Mouse (Mus musculus) layer of hippocampus, adult 18-20 months (tissue): ENCODE data around the gene Sned1. TPM values are rescaled to one million over a fixed set of nuclear protein-coding genes. Genes with fewer than 3 reads are reported as not detected.
A peak's percentile ranks its signal among the peaks of the same experiment; 100 is the strongest.

Source experiments
- DNase-seq, 2 experiments: peaks; one replicate each; pipeline ENCODE4 v3.0.0; 2022; ENCODE audit warnings: low spot score in 2 of 2
- microRNA-seq, 2 experiments: library from miRNA; unstranded; fragments of <30 nt; microRNA quantifications; one replicate each; pipeline ENCODE4 v1.2.0; 2021
- total RNA-seq, 2 experiments: library from RNA; stranded (reverse); gene quantifications; 2 replicates each; pipeline ENCODE4 v1.2.3; 2021

Sned1 gene
- total RNA-seq, 2 experiments from 2014 or later, result 4.8 to 6.1 TPM

DNA sequence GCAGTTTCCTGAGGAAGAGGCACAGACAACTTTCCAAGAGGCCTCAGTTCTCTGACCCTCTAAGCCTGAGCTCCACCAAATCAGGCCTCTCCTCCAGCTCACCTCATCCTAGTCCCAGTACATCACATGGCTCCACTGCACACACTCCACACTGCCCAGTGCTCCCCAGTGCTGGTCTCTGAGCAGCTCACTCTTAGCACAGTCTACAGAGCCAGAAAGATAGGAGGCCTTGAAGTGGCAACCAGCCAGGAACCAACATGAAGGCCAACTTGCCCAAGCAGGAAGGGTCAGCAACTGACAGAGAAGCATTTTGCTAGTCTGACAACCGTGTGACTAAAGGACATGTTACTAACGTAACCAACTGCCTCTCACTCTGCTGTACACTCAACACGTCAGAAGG lies 64.9 kb downstream of the Sned1 start:
- DNase-seq, result no peak

DNA sequence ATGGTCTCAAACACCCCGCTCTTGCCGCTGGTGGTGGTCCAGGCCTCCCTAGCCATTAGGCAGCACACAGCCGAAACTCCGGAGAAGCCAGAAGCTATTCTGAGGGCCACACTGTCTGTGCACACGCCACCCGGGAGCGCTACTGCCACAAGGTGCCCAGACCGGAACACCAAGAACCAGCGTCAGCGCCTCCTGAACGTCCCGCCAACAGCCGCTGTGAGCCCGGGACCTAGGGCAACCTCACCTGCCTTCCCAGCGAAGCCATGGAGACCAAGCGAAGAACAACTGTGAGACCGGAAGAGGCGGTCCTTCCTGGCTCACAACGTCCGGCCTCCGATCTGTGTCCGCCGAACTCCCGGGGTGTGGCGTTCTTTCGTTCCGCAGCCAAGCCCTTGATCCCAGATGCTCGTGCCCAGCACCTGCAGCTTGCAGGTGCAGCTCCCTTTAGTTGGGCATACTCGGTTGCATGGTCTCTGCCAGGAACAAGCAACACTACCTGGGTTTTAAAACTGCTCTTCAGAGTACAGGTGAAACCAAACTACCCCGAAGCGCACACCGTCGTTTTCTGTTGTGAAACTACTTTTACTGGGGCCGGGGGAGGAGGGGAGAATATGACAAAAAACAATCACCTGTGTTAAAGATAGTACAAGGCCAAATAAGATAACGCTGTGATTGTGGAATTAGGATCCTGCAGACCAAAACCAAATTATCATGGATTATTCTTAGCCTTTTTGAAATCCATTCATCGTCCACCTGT lies 70.1 kb downstream of the Sned1 start, which contains the start of gene Mterf4:
Gene Mterf4 (minus strand): TSS at position 335 of the 757 bp plus-strand sequence.
- peak; percentile 69 to 80 for DNase-seq

DNA sequence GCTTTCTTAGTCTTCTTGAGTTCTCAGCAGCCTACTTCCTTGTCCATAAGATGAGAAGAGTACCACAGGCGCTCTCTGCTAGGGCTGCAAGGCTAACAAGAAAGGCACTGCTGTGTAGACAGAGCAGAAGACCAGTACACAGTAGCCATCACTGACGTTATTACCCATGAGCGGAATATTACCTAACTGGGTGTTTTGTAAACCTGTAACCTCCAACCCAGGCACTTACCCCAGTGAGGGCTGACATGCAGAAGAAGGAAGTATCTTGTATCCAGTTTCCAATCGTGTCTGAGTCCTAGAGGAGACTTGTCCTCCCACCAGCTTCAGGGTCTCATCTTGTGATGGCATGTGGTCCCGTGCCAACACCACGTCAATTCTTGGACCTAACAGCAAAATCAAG lies 88.3 kb downstream of the Sned1 start:
- no peak for DNase-seq

DNA sequence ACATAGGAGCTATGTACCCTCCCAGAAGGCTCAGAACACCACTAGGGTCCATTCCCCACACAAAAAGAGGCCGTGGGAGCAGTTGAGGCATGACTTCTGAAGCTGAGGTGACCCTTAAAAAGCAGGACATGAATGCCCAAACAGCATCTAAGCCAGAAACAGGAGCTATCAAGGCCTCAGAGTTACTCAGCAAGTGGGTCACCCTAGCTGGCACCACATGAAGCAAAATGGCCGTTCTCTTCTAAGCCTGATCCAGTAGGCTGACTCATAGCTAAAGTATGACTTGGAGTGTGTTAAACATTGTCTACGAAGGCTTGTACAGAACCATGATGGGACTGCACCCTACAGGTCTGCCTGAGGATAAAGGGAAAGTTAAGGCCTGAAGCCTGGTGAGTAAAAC lies 90.8 kb downstream of the Sned1 start:
- no peak for DNase-seq

DNA sequence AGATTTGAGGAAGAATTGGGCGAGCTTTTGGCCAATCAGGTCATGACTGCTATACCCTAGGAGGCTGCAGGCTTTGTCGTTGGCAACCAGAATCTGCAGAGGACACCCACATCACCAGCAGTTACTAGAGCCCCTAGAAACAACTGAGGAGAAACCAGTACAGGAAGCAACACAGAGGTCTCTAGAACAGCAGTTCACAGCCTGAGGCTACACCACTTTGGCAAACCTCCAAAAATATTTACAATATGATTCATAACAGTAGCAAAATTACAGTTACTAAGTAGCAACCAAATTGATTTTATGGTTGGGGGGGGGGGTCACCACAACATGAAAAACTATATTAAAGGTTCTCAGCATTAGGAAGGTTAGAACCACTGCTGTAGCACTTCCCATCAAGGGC lies 99.0 kb downstream of the Sned1 start:
- no peak for DNase-seq

DNA sequence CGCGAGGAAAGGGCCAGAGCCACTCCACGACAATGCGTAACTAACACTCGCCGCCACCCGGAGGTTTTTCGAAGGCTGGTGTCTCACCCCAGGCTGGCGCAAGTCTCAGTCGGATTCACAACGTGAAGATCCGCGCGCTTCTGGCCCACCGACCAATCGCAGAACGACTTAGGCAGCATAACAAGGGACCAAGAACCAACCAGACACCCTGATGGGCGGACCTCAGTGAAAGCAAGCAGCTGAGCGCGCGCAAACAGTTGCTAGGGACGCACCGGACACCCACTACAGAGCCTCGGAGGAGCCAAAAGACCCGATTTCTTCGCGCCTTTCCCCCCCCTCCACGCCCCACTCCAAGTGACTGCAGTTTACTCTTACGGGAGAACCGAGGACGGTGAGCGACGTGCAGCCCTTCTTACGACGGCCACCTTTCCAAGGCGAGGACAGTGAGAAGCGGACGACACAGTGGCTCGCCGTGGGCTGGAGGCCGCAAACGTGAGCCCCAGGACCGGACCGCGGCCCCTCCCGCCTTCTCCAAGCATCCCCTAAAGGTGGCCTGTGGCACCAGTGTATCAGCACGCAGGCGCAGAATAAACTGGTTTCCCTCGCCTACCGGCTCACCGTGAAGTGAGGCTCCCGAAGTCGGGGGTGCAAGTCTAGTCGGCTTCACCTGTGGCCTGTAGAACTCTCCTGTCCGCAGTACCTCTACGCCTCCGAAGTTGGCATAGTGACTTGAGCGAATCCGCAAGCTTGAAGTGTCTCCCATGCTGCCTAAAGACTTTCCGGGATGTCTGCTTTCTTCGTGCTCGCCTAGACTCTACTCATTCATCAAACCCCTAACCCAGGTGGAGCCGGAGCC lies 107.2 kb downstream of the Sned1 start, which contains the start of the genes Ppp1r7 and Pask:
Gene Ppp1r7 (plus strand): TSS at position 207 of the 856 bp plus-strand sequence.
Gene Pask (minus strand): TSS at position 835 of the 856 bp plus-strand sequence.
- peak; percentile 88 to 96 for DNase-seq

DNA sequence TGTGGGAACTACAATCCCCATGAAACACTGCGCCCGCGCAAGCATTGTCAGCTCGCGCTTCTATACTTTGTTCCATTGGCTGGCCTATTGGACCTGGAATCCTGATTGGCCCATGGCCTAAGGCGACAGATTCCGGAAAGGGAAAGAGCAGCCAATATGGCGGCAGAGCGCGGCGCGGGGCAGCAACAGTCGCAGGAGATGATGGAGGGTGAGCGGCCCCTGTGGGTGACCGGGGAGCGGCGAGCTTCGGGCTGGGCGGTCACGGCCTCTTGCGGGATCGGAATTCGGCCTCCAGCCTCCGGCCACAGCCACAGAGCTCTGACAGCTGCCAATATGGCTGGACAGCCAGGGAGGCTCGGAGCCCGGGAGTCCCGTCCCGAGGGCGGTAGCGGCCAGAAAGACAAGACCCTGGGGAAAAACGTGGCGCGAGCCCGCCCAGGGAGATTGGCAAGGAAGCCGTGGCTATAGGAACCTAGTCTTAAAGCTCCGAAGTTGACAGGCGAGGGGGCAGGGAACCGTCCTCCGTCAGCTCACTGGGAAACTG lies 107.9 kb downstream of the Sned1 start:
- peak; percentile 93 to 98 for DNase-seq

DNA sequence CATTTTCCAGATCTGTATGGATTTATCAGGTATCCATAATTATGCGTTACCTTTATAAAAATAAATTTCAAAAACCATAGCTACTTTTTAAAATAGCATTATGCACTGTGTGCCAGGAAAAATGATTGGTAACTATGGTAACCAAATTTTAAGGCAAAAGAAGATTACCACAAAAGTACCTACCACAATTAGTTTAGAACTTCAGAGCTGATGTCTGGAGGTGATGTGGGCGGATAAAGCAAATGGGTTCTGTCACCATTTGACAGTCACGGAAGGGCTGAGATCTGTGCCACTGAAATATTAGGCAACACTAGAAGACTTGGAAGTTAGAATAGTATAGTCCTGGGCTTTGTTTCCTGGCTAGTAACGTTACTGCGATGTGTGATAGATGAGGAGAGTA lies 111.5 kb downstream of the Sned1 start:
- DNase-seq, result no peak

DNA sequence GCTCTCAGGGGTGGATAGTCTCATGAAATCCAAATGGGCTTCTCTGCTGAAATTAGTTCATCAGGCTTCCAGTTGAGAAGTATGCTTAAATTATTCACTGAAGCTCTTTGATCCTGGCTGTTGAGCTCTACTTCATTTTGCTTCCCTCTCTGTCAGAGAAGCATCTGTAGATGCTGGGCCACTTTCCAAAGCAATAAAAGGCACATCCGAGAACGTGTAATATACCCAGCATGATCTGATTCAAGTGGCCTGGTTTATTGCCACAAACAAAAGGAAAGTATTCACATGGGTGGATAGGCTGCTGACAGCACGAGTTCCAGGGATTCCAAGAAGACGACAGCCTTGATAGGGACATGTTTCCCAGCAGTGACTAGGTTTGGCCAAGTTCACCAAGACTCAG lies 114.1 kb downstream of the Sned1 start:
- peak in 1 of 2 experiments; percentile 28 for DNase-seq

Small RNAs within 50 kb of the gene (microRNA-seq; reads per million reads assigned to microRNA genes)
- 0 reads per million in 2 experiments for gene Mir6901
- 0 to 0.59 reads per million in 2 experiments for gene Mir6902

Other genes with a start within 250 kb of the Sned1 start
- gene Aqp12, start 229.5 kb upstream of the Sned1 start, total RNA-seq, result not detected
- gene Kif1a, start 133.9 kb upstream of the Sned1 start, total RNA-seq, result 100 to 1,000 TPM; 637 to 653 TPM
- gene Agxt, start 100.6 kb upstream of the Sned1 start, total RNA-seq, result not detected
- not detected for gene 2310007B03Rik, start 74.9 kb upstream of the Sned1 start, total RNA-seq
- under 1 TPM; 0.20 to 0.42 TPM for gene Crocc2, start 67.1 kb upstream of the Sned1 start, total RNA-seq
- 10 to 100 TPM; 19.1 TPM for gene Mterf4, start 70.1 kb downstream of the Sned1 start, total RNA-seq
- gene Ppp1r7, start 107.0 kb downstream of the Sned1 start, total RNA-seq, result 10 to 100 TPM; 64.8 to 77.8 TPM
- 1 to 10 TPM; 3.5 to 6.8 TPM for gene Pask, start 107.6 kb downstream of the Sned1 start, total RNA-seq
- under 1 TPM in 1 of 2 experiments, not detected in 1; 0.17 TPM for gene Ano7, start 138.1 kb downstream of the Sned1 start, total RNA-seq
- gene Hdlbp, start 243.0 kb downstream of the Sned1 start, total RNA-seq, result 100 to 1,000 TPM; 153 to 156 TPM